Mouse (Mus musculus) forebrain, postnatal 0 days (tissue): ENCODE results near the gene Aim2. TPM values are rescaled to one million over a fixed set of nuclear protein-coding genes. Genes with fewer than 3 reads are reported as not detected.

ENCODE experiments used
- ATAC-seq: fragments of 200-750 bp; cut with Nextera tagmentation; 2 replicates; pipeline ENCODE4 v1.8.0; 2017; ENCODE audit warnings: mild to moderate bottlenecking, moderate library complexity
- DNase-seq: peaks from one replicate; pipeline ENCODE4 v3.0.0-alpha.2; 2015
- H3K27ac ChIP-seq: fragments of 300-500 bp; sonication (generic); 2 replicates; pipeline ENCODE4 v1.5.1; 2014; ENCODE audit warnings: low read depth, mild to moderate bottlenecking, antibody characterized with exemption, low read length, moderate library complexity, mixed read lengths
- H3K27me3 ChIP-seq: fragments of 300-500 bp; sonication (generic); 2 replicates; pipeline ENCODE4 v1.6.1; 2014; ENCODE audit warnings: mild to moderate bottlenecking, low read length, mixed read lengths; ENCODE audit not compliant: insufficient read depth
- H3K36me3 ChIP-seq: fragments of 300-500 bp; sonication (generic); 2 replicates; pipeline ENCODE4 v1.6.1; 2014; ENCODE audit warnings: mild to moderate bottlenecking, moderate library complexity; ENCODE audit not compliant: insufficient read depth
- H3K4me1 ChIP-seq: fragments of 300-500 bp; sonication (generic); 2 replicates; pipeline ENCODE4 v1.6.1; 2014; ENCODE audit warnings: antibody characterized with exemption; ENCODE audit not compliant: insufficient read depth
- H3K4me2 ChIP-seq: fragments of 300-500 bp; sonication (generic); 2 replicates; pipeline ENCODE4 v1.6.1; 2014; ENCODE audit warnings: low read depth, mild to moderate bottlenecking, moderate library complexity
- H3K4me3 ChIP-seq: fragments of 300-500 bp; sonication (generic); 2 replicates; pipeline ENCODE4 v1.5.1; 2014; ENCODE audit warnings: low read depth, low read length, mixed read lengths
- H3K9ac ChIP-seq: fragments of 300-500 bp; sonication (generic); 2 replicates; pipeline ENCODE4 v1.6.1; 2014; ENCODE audit warnings: mild to moderate bottlenecking
- H3K9me3 ChIP-seq: fragments of 300-500 bp; sonication (generic); 2 replicates; pipeline ENCODE4 v1.6.1; 2016; ENCODE audit warnings: low read length
- CTCF ChIP-seq: sonication (generic); IDR thresholded peaks from 2 replicates; pipeline ENCODE4 v1.5.1; 2016; ENCODE audit warnings: antibody characterized with exemption, control low read depth, low read depth
- WGBS: fragments of 180-500 bp; shearing (Covaris S2); extraction: QIAGEN DNeasy Blood & Tissue Kit; methylation state at CpG from one replicate; pipeline ENCODE4 v1.1.7; 2014; 5-methylcytosine and 5-hydroxymethylcytosine counted together
- polyA plus RNA-seq: library from polyadenylated mRNA; unstranded; fragments of >200 nt; fragmentation: Nextera tagmentation; extraction: Ambion mirVana; gene quantifications from 2 replicates; pipeline ENCODE4 v1.2.1, GENCODE M21; 2015
- total RNA-seq: library from RNA; depleted of rRNA; stranded (reverse); fragments of >200 nt; gene quantifications from 2 replicates; pipeline ENCODE4 v1.2.3, GENCODE M21; 2014

Aim2 gene
- total and polyA plus RNA-seq, 2 experiments from 2014 or later = 1.8 to 2.3 TPM

GRCm38 (mm10) chr1:173389431-173389830 lies 38.8 kb downstream of the Aim2 start:
- ATAC-seq (peak; percentile 52), DNase-seq (no peak)
- peak overlapping the region; percentile 55 for H3K9ac ChIP-seq
- H3K4me2 ChIP-seq = peak overlapping the region; percentile 50
- H3K4me1 ChIP-seq = no peaks in the 10 kb centered on the region; the same call in none of the 2 replicates
- TF ChIP-seq CTCF = no peak
- H3K27me3 ChIP-seq = no peaks in the 10 kb centered on the region
- H3K9me3 ChIP-seq = no peaks in the 10 kb centered on the region
- peak overlapping the region; percentile 96 for H3K27ac ChIP-seq
- no peaks in the 10 kb centered on the region for H3K36me3 ChIP-seq
- peak overlapping the region; percentile 44 for H3K4me3 ChIP-seq
- 3% methylated on average over 3 of the region's 3 CpGs for WGBS

- DNase-seq = peak; percentile 97
- peak overlapping the region; percentile 50 for H3K4me2 ChIP-seq
- no peaks in the 10 kb centered on the region for H3K27me3 ChIP-seq
- peak overlapping the region; percentile 55 for H3K9ac ChIP-seq
- peak overlapping the region; percentile 96 for H3K27ac ChIP-seq
- H3K4me1 ChIP-seq = no peaks in the 10 kb centered on the region; the same call in none of the 2 replicates
- peak overlapping the region; percentile 44 for H3K4me3 ChIP-seq
- no peaks in the 10 kb centered on the region for H3K36me3 ChIP-seq
- H3K9me3 ChIP-seq = no peaks in the 10 kb centered on the region
- peak; percentile 96 for ATAC-seq
- 2% methylated on average over 13 of the region's 13 CpGs for WGBS
- peak; percentile 45 for TF ChIP-seq CTCF
These were observed 39.3 kb downstream of the Aim2 start for GRCm38 (mm10) chr1:173389901-173390401.

GRCm38 (mm10) chr1:173391754-173392153 lies 41.1 kb downstream of the Aim2 start:
- Histone ChIP-seq H3K4me3 (no peak overlapping the region), H3K4me1 (no peaks in the 10 kb centered on the region; the same call in none of the 2 replicates), H3K4me2 (no peak overlapping the region), H3K27me3 (no peaks in the 10 kb centered on the region), H3K9ac (no peak overlapping the region), H3K36me3 (no peaks in the 10 kb centered on the region), H3K27ac (no peak overlapping the region), H3K9me3 (no peaks in the 10 kb centered on the region)
- DNase-seq = no peak
- no peak for ATAC-seq
- no peak for TF ChIP-seq CTCF
- WGBS = 87% methylated on average over 6 of the region's 6 CpGs

GRCm38 (mm10) chr1:173398323-173398970 lies 47.8 kb downstream of the Aim2 start:
- H3K9ac ChIP-seq = no peak overlapping the region
- no peak overlapping the region for H3K4me3 ChIP-seq
- peak; percentile 86 for TF ChIP-seq CTCF
- ATAC-seq (peak; percentile 96), DNase-seq (peak; percentile 90)
- H3K9me3 ChIP-seq = no peaks in the 10 kb centered on the region
- H3K36me3 ChIP-seq = no peaks in the 10 kb centered on the region
- no peak overlapping the region for H3K27ac ChIP-seq
- no peaks in the 10 kb centered on the region for H3K4me1 ChIP-seq
- no peak overlapping the region for H3K4me2 ChIP-seq
- no peaks in the 10 kb centered on the region for H3K27me3 ChIP-seq
- 33% methylated on average over 3 of the region's 3 CpGs for WGBS

GRCm38 (mm10) chr1:173404696-173405309 lies 54.1 kb downstream of the Aim2 start:
- no peaks in the 10 kb centered on the region for H3K27me3 ChIP-seq
- H3K9me3 ChIP-seq = no peaks in the 10 kb centered on the region
- no peaks in the 10 kb centered on the region for H3K4me1 ChIP-seq
- H3K27ac ChIP-seq = no peak overlapping the region
- no peaks in the 10 kb centered on the region for H3K36me3 ChIP-seq
- no peak overlapping the region for H3K4me2 ChIP-seq
- no peak overlapping the region for H3K4me3 ChIP-seq
- H3K9ac ChIP-seq = no peak overlapping the region
- no peak for TF ChIP-seq CTCF
- DNase-seq (no peak), ATAC-seq (no peak)
- 85% methylated on average over 5 of the region's 5 CpGs for WGBS

GRCm38 (mm10) chr1:173409066-173409465 lies 58.4 kb downstream of the Aim2 start:
- no peaks in the 10 kb centered on the region for H3K4me1 ChIP-seq
- no peaks in the 10 kb centered on the region for H3K9me3 ChIP-seq

GRCm38 (mm10) chr1:173411863-173412262 lies 61.2 kb downstream of the Aim2 start:
- H3K27me3 ChIP-seq = no peaks in the 10 kb centered on the region
- TF ChIP-seq CTCF = no peak
- H3K36me3 ChIP-seq = no peaks in the 10 kb centered on the region
- H3K27ac ChIP-seq = no peak overlapping the region
- 82% methylated on average over 4 of the region's 4 CpGs for WGBS
- ATAC-seq (no peak), DNase-seq (no peak)
- no peak overlapping the region for H3K4me2 ChIP-seq
- H3K4me1 ChIP-seq = no peaks in the 10 kb centered on the region
- H3K9me3 ChIP-seq = no peaks in the 10 kb centered on the region
- H3K9ac ChIP-seq = no peak overlapping the region
- H3K4me3 ChIP-seq = no peak overlapping the region

More at GRCm38 (mm10) chr1:173409066-173409465, 58.4 kb downstream of the Aim2 start:
- H3K9ac ChIP-seq = no peak overlapping the region
- TF ChIP-seq CTCF = no peak
- DNase-seq = no peak
- no peak for ATAC-seq
- no peak overlapping the region for H3K4me2 ChIP-seq
- H3K27me3 ChIP-seq = no peaks in the 10 kb centered on the region
- no peaks in the 10 kb centered on the region for H3K36me3 ChIP-seq
- H3K27ac ChIP-seq = no peak overlapping the region
- no peak overlapping the region for H3K4me3 ChIP-seq
